23 mouse cellular contexts compared by ENCODE assay signal in genomic region chr10:18142231-18142630, GRCm38 (mm10).
DNase-seq lines count a peak whose midpoint lies in the region; ATAC-seq lines count a peak whose summit lies in the region.
"Had no signal": no experiment of that assay in that cellular context is flagged by ENCODE, and none has a peak within 500 bp of the region (broad histone marks: within the 10 kb centered on the region; RNA-seq: fewer than 3 reads in every experiment).

No protein-coding gene starts in this region.

- no peak overlapping the region for H3K4me2 ChIP-seq in intestine, embryonic 16.5 days (ENCODE audit: low read depth, low read length)
- H3K4me2 ChIP-seq: forebrain, embryonic 13.5 days; hindbrain, embryonic 14.5 days; limb, embryonic 13.5 days; liver, embryonic 11.5 days; midbrain, embryonic 15.5 days had no signal

- H3K9ac ChIP-seq in intestine, embryonic 16.5 days (ENCODE audit: low read depth, low read length), result no peak overlapping the region
- H3K9ac ChIP-seq: forebrain, embryonic 13.5 days; hindbrain, embryonic 14.5 days; limb, embryonic 13.5 days; midbrain, embryonic 15.5 days had no signal

- H3K4me3 ChIP-seq in intestine, embryonic 16.5 days (ENCODE audit: low read length), result no peak overlapping the region
- H3K4me3 ChIP-seq: forebrain, embryonic 13.5 days; heart, embryonic 10.5 days; limb, embryonic 13.5 days; midbrain, embryonic 15.5 days had no signal

- WGBS in intestine, embryonic 16.5 days, result 87% methylated on average over 6 of the region's 6 CpGs

- no peaks in the 10 kb centered on the region for H3K9me3 ChIP-seq in intestine, embryonic 16.5 days (ENCODE audit: control insufficient read depth, low read length)
- H3K9me3 ChIP-seq: forebrain, embryonic 13.5 days; heart, embryonic 10.5 days; limb, embryonic 13.5 days; midbrain, embryonic 15.5 days had no signal

- peak; percentile 73 for DNase-seq in heart, adult 11 months
- no peak for DNase-seq in heart, adult 8-10 months (ENCODE audit: low spot score)
- DNase-seq in CD4-positive helper T cell, adult 2 months (ENCODE audit: low read depth, low spot score), result peak; percentile 84
- DNase-seq in thymus, postnatal 0 days (ENCODE audit: low spot score), result peak; percentile 72
- DNase-seq in right cerebral cortex, postnatal 25 days, result no peak
- no peak for DNase-seq in urinary bladder, postnatal 25 days (ENCODE audit: low spot score)
- DNase-seq: adrenal gland, postnatal 14 days; cerebellum, adult 11 months; cerebellum, adult 9-10 months; cerebellum, postnatal 36 days; gastrocnemius, postnatal 10 days; heart, postnatal 4 days; kidney, adult 2 months; kidney, postnatal 36 days; lung, postnatal 36 days had no signal

- H3K27ac ChIP-seq in intestine, embryonic 16.5 days (ENCODE audit: low read length), result no peak overlapping the region
- H3K27ac ChIP-seq: forebrain, embryonic 13.5 days; heart, embryonic 10.5 days; hindbrain, embryonic 14.5 days; limb, embryonic 13.5 days; midbrain, embryonic 15.5 days had no signal

- peak; percentile 99 for ATAC-seq in activated CD4-positive, CD25-positive, alpha-beta regulatory T cell, adult 4 months
- no peak for ATAC-seq in intestine, embryonic 16.5 days
- ATAC-seq: forebrain, embryonic 13.5 days; midbrain, embryonic 15.5 days had no signal

- H3K36me3 ChIP-seq in intestine, embryonic 16.5 days (ENCODE audit: control insufficient read depth, insufficient read depth, low read length), result no peaks in the 10 kb centered on the region
- H3K36me3 ChIP-seq: heart, embryonic 10.5 days; limb, embryonic 13.5 days; midbrain, embryonic 15.5 days had no signal

- H3K27me3 ChIP-seq in intestine, embryonic 16.5 days (replicated peaks; ENCODE audit: control insufficient read depth, insufficient read depth, low read length), result no peaks in the 10 kb centered on the region
- H3K27me3 ChIP-seq: forebrain, embryonic 13.5 days; limb, embryonic 13.5 days; midbrain, embryonic 15.5 days had no signal

- H3K4me1 ChIP-seq in intestine, embryonic 16.5 days (ENCODE audit: control insufficient read depth, insufficient read depth, low read length), result no peaks in the 10 kb centered on the region
- H3K4me1 ChIP-seq: forebrain, embryonic 13.5 days; heart, embryonic 10.5 days; midbrain, embryonic 15.5 days had no signal

Comparison
In these comparisons a context has a peak if more than half of its experiments do, and no peak if none do; other contexts are left out.
1. DNase-seq: peak in heart, adult 11 months (single experiment), CD4-positive helper T cell, adult 2 months (single experiment) and thymus, postnatal 0 days (single experiment); none in heart, adult 8-10 months (single experiment), right cerebral cortex, postnatal 25 days (single experiment) and urinary bladder, postnatal 25 days (single experiment).